Mouse (Mus musculus) adrenal gland, adult 2 months (tissue): ENCODE measurements around the gene Ttc1. TPM values are rescaled to one million over a fixed set of nuclear protein-coding genes. Genes with fewer than 3 reads are reported as not detected.
A peak's percentile ranks its signal among the peaks of the same experiment; 100 is the strongest.

Experiments used
- DNase-seq: peaks from one replicate; pipeline ENCODE4 v3.0.0; 2021
- long read RNA-seq: library from polyadenylated mRNA; stranded (forward); transcript quantifications from one replicate; pipeline ENCODE4 v2.0.0, GENCODE M21; 2021
- polyA plus RNA-seq: library from polyadenylated mRNA; depleted of rRNA; stranded (reverse); fragments of >200 nt; gene quantifications from 2 replicates; pipeline ENCODE4 v1.2.3, GENCODE M21; 2012; rRNA removed
- total RNA-seq, 2 experiments: library from RNA; stranded (reverse); gene quantifications; 2 replicates each; pipeline ENCODE4 v1.2.3; 2021

Ttc1 gene
- total RNA-seq: 10 to 100 TPM; 53.5 to 59.2 TPM
- 3.0 and 3.8 TPM in 2 replicates for polyA plus RNA-seq
- long read RNA-seq, transcript Ttc1-201 (8 exons, 1,438 nt): major isoform, 46 of 46 reads
- long read RNA-seq, partial matches to known transcripts: 0 of 46 reads
- long read RNA-seq, other reads (novel, unspliced or antisense): 0 of 46 reads

GRCm38 (mm10) chr11:43747233-43748226 lies at the start of gene Ttc1:
Gene Ttc1 (minus strand): TSS chr11:43748008.
- peak; percentile 97 for DNase-seq

- no peak for DNase-seq
Measured at GRCm38 (mm10) chr11:43795992-43796391, 48.2 kb upstream of the Ttc1 start.

- DNase-seq: peak; percentile 9
Measured at GRCm38 (mm10) chr11:43790446-43790845, 42.6 kb upstream of the Ttc1 start.

GRCm38 (mm10) chr11:43783772-43784171 lies 36.0 kb upstream of the Ttc1 start:
- DNase-seq: peak; percentile 76

GRCm38 (mm10) chr11:43783106-43783505 lies 35.3 kb upstream of the Ttc1 start:
- DNase-seq: no peak

- DNase-seq: no peak
Measured at GRCm38 (mm10) chr11:43779551-43779950, 31.7 kb upstream of the Ttc1 start.

- no peak for DNase-seq
Measured at GRCm38 (mm10) chr11:43776324-43776694, 28.5 kb upstream of the Ttc1 start.

- peak; percentile 39 for DNase-seq
Measured at GRCm38 (mm10) chr11:43775469-43776323, 27.9 kb upstream of the Ttc1 start.

GRCm38 (mm10) chr11:43773725-43774124 lies 25.9 kb upstream of the Ttc1 start:
- peak; percentile 7 for DNase-seq

GRCm38 (mm10) chr11:43770110-43770509 lies 22.3 kb upstream of the Ttc1 start:
- DNase-seq: no peak

- no peak for DNase-seq
Measured at GRCm38 (mm10) chr11:43767749-43768148, 19.9 kb upstream of the Ttc1 start.

GRCm38 (mm10) chr11:43766922-43767648 lies 19.3 kb upstream of the Ttc1 start:
- DNase-seq: peak; percentile 76

GRCm38 (mm10) chr11:43758436-43758835 lies 10.6 kb upstream of the Ttc1 start:
- DNase-seq: no peak

GRCm38 (mm10) chr11:43755411-43755810 lies 7.6 kb upstream of the Ttc1 start:
- DNase-seq: no peak

- DNase-seq: no peak
Measured at GRCm38 (mm10) chr11:43754568-43754967, 6.8 kb upstream of the Ttc1 start.

- DNase-seq: no peak
Measured at GRCm38 (mm10) chr11:43751542-43751941, 3.7 kb upstream of the Ttc1 start.

- DNase-seq: peak; percentile 35
Measured at GRCm38 (mm10) chr11:43728737-43729301, 19.0 kb downstream of the Ttc1 start.

GRCm38 (mm10) chr11:43727796-43728195 lies 20.0 kb downstream of the Ttc1 start:
- no peak for DNase-seq

GRCm38 (mm10) chr11:43723411-43723810 lies 24.4 kb downstream of the Ttc1 start:
- no peak for DNase-seq

- DNase-seq: no peak
Measured at GRCm38 (mm10) chr11:43712178-43712577, 35.6 kb downstream of the Ttc1 start.

GRCm38 (mm10) chr11:43708409-43708808 lies 39.4 kb downstream of the Ttc1 start:
- DNase-seq: no peak
